Mouse (Mus musculus): Measurements from ENCODE around the gene Lrrc14b.

The Lrrc14b gene

GRCm38 (mm10) chr13:74363859-74364235 lies at the start of gene Lrrc14b:
Gene Lrrc14b (minus strand): TSS chr13:74364005.
- peak; percentile 86 for DNase-seq (ENCODE audit: low spot score)

- DNase-seq (ENCODE audit: low spot score): no peak
These were observed 35.6 kb upstream of the Lrrc14b start, which contains the start of gene Ftl1-ps1 for GRCm38 (mm10) chr13:74399298-74399839. Gene Ftl1-ps1 (plus strand): TSS chr13:74399694.

- DNase-seq (ENCODE audit: low spot score): no peak
These were observed 27.4 kb upstream of the Lrrc14b start for GRCm38 (mm10) chr13:74391156-74391555.

- peak; percentile 82 for DNase-seq (ENCODE audit: low spot score)
These were observed 26.7 kb upstream of the Lrrc14b start, which contains the start of gene Zfp72 for GRCm38 (mm10) chr13:74390371-74390990. Gene Zfp72 (minus strand): TSS chr13:74390836.

GRCm38 (mm10) chr13:74389730-74390129 lies 25.9 kb upstream of the Lrrc14b start:
- no peak for DNase-seq (ENCODE audit: low spot score)

- DNase-seq (ENCODE audit: low spot score): no peak
These were observed 18.5 kb upstream of the Lrrc14b start for GRCm38 (mm10) chr13:74382289-74382688.

GRCm38 (mm10) chr13:74381533-74382276 lies 17.9 kb upstream of the Lrrc14b start:
- peak; percentile 67 for DNase-seq (ENCODE audit: low spot score)

GRCm38 (mm10) chr13:74363176-74363858 lies 488 bp downstream of the Lrrc14b start:
- no peak for DNase-seq (ENCODE audit: low spot score)

GRCm38 (mm10) chr13:74362218-74362617 lies 1.6 kb downstream of the Lrrc14b start:
- DNase-seq (ENCODE audit: low spot score): no peak

GRCm38 (mm10) chr13:74356491-74356890 lies 7.3 kb downstream of the Lrrc14b start:
- DNase-seq (ENCODE audit: low spot score): no peak

- no peak for DNase-seq (ENCODE audit: low spot score)
These were observed 13.3 kb downstream of the Lrrc14b start for GRCm38 (mm10) chr13:74350435-74350906.

- peak; percentile 98 for DNase-seq (ENCODE audit: low spot score)
These were observed 14.0 kb downstream of the Lrrc14b start, which contains the start of the genes Sdha and Ccdc127 for GRCm38 (mm10) chr13:74349566-74350434. Gene Sdha (minus strand): TSS chr13:74350280. Gene Ccdc127 (plus strand): TSS chr13:74350309.

- DNase-seq (ENCODE audit: low spot score): peak; percentile 65
These were observed 22.8 kb downstream of the Lrrc14b start for GRCm38 (mm10) chr13:74341036-74341435.

GRCm38 (mm10) chr13:74329321-74329720 lies 34.5 kb downstream of the Lrrc14b start:
- DNase-seq (ENCODE audit: low spot score): no peak

- peak; percentile 98 for DNase-seq (ENCODE audit: low spot score)
These were observed 46.5 kb downstream of the Lrrc14b start, which contains the start of gene Pdcd6 for GRCm38 (mm10) chr13:74317170-74317849. Gene Pdcd6 (minus strand): TSS chr13:74317580.

GRCm38 (mm10) chr13:74316789-74317169 lies 47.0 kb downstream of the Lrrc14b start:
- no peak for DNase-seq (ENCODE audit: low spot score)

GRCm38 (mm10) chr13:74316386-74316785 lies 47.4 kb downstream of the Lrrc14b start:
- no peak for DNase-seq (ENCODE audit: low spot score)

GRCm38 (mm10) chr13:74314616-74315015 lies 49.2 kb downstream of the Lrrc14b start:
- no peak for DNase-seq (ENCODE audit: low spot score)

Measured in adipocyte (in vitro differentiated cells).